Mouse (Mus musculus): ENCODE results near the gene Ifi27l2a.

GRCm38 (mm10) chr12:103453361-103453760, 9.9 kb upstream of the Ifi27l2a start:
- no peak for TF ChIP-seq CTCF (IDR thresholded peaks at IDR 0.05; ENCODE audit: insufficient read depth, low read depth, low read length)
- no peak for TF ChIP-seq POLR2A (IDR thresholded peaks at IDR 0.05; ENCODE audit: insufficient read depth, low read depth, low read length)
